Mouse (Mus musculus) erythroblast, embryonic 14.5 days (primary cell): ENCODE measurements around the gene Card19.

Experiments used
- GATA1 ChIP-seq: IDR thresholded peaks from 2 replicates; pipeline ENCODE4 v1.6.1; 2012; ENCODE audit warnings: low read length, inconsistent platforms, mixed read lengths
- TAL1 ChIP-seq: IDR thresholded peaks from 3 replicates; pipeline ENCODE4 v1.6.1; 2012; ENCODE audit warnings: low read length, inconsistent platforms, mixed read lengths

- TF ChIP-seq GATA1 (no peak), TAL1 (no peak)
These were observed 57.7 kb downstream of the Card19 start for GRCm38 (mm10) chr13:49158040-49158713.
